Mouse (Mus musculus) urinary bladder, postnatal 36 days (tissue): Measurements from ENCODE around the gene Zfp786.
"Not testable (repeated sequence)": the region's sequence is repeated elsewhere in the genome, so short reads cannot be mapped to it uniquely, and the experiment has no call there.

Source experiments
- DNase-seq, 2 experiments: peaks; one replicate each; pipeline ENCODE4 v3.0.0; 2022; ENCODE audit warnings: low spot score in 2 of 2, mixed read lengths in 1 of 2

Zfp786 gene

DNA sequence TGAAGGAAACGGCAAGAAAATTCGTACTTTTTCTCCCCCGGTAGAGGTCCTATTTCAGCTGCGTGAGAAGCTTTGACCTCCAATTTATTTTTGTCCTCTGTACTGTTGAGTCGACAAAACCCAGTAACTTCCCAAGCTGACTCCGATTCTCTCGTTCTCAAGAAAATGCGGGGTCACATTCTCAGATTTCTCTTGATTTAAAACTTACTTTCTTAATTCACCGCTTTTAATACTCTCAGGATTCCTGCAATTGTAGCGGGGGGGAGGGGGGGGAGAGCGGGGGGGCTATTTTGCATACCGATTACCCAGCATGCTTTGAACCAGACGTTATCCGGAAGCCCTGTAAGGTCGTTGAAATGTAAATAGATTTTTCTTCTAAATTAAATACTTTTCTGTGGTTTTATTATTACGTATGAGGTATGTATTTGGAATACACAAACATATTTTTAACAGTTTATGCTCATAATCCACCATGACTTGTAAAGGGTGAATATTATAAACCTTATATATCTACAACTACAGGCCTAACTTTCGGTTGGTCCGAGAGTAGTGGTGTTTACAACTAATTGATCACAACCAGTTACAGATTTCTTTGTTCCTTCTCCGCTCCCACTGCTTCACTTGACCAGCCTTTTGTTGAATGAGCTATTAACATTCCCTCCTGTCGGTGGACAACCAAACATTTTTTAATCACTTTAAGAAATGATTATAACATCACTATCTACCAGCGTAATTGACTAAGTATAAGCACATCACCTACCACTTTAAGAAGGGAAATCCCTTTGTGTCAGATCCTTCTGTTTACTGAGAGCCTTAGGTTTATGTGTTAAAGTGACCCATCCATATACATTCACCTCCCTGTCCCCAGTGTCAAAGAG lies 49.3 kb downstream of the Zfp786 start:
- no peak for DNase-seq

DNA sequence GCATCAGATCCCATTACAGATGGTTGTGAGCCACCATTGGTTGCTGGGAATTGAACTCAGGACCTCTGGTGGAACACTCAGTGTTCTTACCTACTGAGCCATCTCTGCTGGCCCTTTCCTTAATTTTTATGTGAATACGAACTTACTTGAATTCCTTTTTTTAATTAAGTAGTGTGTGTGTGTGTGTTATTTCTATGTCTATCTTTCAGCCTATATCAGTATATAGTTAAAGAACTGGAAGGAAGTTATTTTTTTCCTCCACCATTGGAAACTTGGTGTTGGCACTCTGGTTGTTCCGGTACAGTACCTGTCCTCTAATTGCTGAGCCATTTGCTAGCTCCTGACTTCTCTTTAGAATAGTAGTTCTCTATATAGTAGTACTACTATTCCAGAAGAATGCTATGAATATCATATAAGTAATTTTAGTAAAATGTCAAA lies 50.1 kb downstream of the Zfp786 start:
- DNase-seq = no peak

DNA sequence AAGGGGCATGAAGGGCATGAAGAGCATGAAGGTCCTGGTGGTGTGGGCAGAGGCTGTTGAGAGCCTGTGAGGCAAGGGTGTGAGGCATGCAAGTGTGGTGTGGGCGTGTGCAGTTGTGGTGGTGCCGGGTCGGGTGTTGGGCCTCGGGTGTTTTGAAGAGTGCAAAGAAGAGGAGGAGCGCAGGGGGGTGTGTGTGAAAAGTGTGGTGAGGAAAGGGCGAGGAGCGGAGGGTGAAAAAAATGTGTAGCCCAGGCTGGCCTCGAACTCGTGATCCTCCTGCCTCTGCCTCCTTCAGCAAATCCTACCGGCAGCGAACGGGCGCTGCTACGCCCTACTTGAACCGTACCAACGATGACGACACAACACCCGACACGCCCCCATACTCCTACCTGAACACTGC lies 58.9 kb downstream of the Zfp786 start:
- DNase-seq = not testable (repeated sequence)

DNA sequence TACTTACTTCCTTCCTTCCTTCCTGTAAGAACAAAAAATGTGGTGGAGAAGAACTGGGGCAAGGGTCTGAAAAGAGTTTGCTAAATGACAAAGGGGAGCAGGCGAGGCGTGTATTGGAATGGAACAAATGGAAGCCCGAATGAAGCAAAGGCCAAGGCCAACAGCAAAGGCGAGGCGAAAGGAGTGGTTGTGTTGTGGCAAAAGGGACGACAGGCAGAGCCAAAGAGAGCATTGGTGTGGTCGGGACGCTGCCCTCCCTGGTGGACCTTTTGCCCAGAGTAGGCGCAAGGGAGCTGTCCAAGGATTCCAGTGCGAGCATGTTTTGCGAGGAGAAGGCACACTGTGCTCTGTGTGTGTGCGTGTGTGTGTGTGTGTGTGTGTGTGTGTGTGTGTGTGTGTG lies 59.6 kb downstream of the Zfp786 start:
- DNase-seq = not testable (repeated sequence)

DNA sequence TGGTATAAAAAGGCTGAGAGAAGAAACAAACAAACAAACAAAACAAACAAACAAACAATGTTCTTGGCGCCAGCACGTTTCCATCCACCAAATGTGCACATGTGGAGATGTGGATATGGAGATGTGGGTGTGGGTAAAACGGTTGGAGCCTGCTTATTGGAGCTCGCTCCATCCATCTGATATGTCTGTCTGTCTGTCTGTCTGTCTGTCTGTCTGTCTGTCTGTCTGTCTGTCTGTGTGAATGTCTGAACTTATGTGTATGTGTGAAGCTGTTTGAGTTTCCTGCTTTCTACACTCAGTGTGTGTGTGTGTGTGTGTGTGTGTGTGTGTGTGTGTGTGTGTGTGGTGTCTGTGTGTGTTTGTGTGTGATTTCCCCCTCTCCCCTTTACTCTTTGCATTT lies 60.8 kb downstream of the Zfp786 start:
- DNase-seq = not testable (repeated sequence)
